Mouse (Mus musculus) heart, adult 8-10 months (tissue): ENCODE measurements at regions not wholly inside any gene's neighbourhood (a gene's known extent, or its start where the extent isn't known, plus 50 kb on each side); places are given as distances from the start of the nearest gene placed in this dataset.

ENCODE experiments used
- DNase-seq: peaks from one replicate; pipeline ENCODE4 v3.0.0; 2022; ENCODE audit warnings: low spot score

GRCm38 (mm10) chr12:49945628-49946220 lies 560.8 kb downstream of the Gm43517 start:
- DNase-seq: no peak

- no peak for DNase-seq
Observed at GRCm38 (mm10) chr12:49946752-49947260, 561.8 kb downstream of the Gm43517 start.

- no peak for DNase-seq
Observed at GRCm38 (mm10) chr12:49950986-49951385, 566.0 kb downstream of the Gm43517 start.

DNA sequence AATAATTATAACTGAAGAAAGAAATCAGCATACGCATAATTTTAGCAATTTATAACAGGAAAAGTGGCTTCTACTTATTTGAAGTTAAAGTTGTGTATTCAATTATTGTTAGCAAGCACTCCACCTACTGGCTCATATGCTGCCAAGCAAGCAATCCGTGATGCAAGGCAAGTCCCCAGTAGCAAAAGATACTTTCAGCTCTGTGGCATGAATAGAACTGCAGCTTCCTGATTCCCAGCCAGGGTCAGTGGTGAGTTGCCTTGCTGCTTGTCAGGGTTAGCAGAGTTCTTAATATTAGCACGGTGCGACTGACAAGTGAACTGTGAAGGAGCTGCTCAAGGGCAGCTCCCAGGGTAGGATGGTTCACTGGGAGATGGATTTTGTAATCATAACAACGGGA lies 566.8 kb downstream of the Gm43517 start:
- DNase-seq: no peak

DNA sequence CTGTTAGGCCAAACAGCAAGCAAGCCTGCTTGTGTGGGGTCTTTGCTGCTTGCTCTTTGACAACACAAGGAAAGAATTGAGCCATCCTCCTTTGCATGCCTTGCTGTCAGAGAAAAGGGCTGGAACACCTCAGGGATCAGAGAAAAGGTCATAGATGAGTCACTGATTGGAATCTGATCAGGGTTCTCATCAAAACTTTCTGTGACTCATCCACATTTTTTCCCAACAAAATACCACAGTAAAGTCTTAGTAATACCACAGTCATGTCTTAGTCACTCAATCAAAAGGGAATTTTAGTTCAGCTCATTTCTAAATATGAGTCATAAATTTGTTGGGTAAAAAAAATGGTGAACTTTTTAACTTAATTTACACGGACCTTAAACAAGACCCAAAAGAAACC lies 583.1 kb downstream of the Gm43517 start:
- no peak for DNase-seq

DNA sequence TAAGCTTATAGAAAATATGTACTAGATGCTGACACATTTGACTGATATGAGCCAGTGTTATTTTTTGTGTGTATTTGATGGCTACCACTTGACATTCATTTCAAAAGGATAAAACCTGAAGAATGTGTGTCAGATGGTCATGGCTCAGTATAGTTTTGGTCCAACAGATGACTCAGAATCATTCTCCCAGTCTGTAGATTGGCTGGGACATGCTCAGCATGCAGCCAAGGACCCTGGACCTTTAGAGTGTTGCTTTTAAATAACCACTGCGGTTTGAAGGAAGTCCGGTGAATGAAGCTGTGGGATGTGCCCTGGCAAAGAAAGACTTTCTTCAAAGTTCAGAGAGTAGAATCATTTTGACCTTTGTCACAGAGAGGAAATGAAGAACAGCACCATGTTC lies 584.6 kb downstream of the Gm43517 start:
- DNase-seq: no peak

DNA sequence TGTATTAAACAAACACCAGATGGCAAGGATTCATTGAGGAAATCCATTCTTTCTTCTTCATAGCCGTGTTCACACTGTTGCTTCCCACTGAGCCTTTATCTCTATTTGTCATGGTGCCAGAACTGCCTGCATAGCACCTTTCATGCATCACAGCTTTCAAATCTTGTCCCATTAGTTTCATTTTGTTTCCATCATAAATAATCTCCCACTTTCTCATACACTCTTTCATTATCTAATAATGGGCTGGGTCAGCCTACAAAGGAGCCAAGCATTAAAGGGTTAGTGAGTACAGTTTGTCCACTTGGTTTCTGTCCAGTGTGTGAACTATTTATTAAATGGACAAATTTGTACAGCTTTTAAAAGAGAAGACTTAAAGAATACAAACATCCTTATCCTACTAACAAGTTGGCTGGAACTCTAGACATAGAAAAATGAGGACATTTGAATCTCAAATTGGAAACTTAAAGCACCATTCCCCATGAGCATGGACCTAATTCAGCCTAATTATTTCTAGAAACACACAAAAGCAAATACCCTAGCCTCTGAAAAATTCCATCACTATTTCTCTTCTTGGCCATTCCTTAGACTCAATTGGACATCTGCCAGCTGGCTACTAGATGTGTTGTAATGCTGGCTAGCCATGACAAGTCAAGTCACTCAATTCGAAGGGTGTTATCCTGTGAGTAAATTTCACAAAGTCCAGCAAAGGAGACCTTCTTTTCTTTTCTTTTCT lies 589.8 kb downstream of the Gm43517 start:
- DNase-seq: peak; percentile 1

GRCm38 (mm10) chr12:49975553-49975952 lies 590.6 kb downstream of the Gm43517 start:
- DNase-seq: no peak

- no peak for DNase-seq
Observed at GRCm38 (mm10) chr12:49992501-49993079, 607.6 kb downstream of the Gm43517 start.

DNA sequence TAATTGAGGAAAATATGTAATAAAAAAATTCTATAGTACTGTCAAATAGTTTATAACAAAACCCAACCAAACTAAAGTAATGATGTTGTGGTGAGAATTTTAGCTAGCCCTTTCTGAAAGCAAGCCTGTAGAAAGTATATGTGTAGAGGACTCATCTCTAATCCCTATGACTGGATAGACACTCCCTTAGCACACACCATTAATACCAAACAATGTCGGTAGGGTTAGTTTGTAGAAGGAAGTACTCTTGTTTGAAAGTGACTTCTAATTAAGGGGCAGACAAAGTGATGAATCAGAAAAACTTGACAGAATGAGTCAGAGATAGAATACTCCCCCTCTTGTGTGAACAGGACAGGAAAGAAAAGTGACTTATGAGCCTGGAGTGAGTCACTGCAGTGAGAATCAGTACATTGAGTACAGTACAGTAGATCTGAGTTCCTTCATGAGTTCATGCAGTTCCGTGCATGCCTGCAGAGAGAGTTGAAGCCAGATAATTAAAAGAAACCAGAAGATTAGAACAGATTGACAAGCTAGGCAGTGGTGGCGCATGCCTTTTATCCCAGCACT lies 610.0 kb downstream of the Prkd1 start:
- no peak for DNase-seq

DNA sequence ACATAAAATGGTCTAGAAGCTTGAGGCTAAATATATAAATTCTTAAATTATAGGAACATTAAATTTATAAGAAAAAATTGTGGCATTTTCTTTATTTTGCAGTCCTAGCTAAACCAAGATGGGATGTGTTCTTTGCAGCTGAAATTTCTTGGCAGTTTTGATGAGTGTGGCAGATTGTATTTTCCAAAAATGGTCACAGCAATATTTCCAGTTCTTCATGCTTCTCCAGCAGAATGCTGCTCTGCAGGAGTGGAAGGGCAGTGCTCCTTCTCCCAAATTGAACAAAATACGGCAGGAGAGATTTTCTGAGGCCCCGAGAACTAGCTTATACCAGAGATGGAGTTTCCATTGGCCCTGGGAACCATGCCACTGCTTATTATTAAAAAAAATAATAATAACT lies 587.6 kb downstream of the Prkd1 start:
- no peak for DNase-seq

DNA sequence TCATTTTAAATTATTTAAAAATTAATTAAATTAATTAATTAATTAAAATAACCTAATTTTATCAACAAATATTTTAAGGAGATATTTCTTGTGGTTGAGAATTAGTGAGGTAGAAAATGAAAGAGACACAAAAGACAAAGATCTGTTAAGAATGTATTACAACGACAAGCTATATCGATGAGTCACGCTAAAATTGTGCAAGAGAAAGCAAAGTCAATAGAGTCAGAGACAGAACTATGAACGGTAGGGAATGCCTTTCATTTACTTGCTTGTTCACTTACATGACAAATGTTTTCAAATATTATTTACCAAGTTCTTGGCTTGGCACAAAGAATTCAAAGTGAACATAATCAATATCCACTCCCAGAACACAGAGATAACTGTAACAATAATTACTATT lies 582.5 kb downstream of the Prkd1 start:
- DNase-seq: no peak

- no peak for DNase-seq
Observed at GRCm38 (mm10) chr12:50071797-50072196, 577.1 kb downstream of the Prkd1 start.

DNA sequence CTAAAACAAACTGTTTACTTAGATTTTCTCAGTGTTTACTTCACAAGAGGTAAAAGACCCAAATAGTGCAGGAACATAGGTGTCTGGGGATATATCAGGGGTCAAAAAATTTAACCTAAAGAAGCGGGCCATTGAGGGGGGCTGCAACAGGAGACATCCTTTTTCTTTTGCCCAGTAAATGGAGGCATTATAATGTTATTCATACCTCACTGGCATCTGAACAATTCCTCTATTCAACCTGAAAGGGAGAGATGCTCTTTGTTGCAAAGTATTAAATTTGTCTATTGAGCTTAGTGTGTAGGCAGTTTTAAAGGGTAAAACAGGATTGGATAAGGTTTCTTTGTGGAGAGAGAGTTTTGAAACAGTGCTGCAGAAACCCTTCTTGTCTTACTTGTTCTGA lies 576.5 kb downstream of the Prkd1 start:
- DNase-seq: no peak

DNA sequence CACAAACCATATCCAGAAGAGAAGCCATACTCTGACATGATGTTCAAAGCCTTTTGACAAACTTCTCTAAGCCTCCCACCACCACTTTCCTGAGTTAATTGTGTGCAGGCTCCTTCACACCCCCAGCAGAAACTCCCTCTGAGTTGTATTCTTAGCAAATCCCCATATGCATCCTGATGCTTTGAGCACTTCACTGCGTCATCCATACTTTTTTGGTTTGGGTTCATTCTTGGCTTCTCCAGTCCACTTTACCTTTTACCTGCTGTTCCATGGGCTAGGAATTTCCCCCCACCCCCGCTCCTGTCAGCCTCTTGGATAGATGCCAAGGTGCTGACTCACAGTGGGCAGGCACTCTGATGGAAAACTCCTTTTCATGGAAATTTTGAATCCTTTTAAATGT lies 575.2 kb downstream of the Prkd1 start:
- no peak for DNase-seq

GRCm38 (mm10) chr12:50081157-50081556 lies 567.7 kb downstream of the Prkd1 start:
- no peak for DNase-seq

GRCm38 (mm10) chr12:50081571-50081970 lies 567.3 kb downstream of the Prkd1 start:
- DNase-seq: no peak

GRCm38 (mm10) chr12:50084517-50084916 lies 564.4 kb downstream of the Prkd1 start:
- no peak for DNase-seq

DNA sequence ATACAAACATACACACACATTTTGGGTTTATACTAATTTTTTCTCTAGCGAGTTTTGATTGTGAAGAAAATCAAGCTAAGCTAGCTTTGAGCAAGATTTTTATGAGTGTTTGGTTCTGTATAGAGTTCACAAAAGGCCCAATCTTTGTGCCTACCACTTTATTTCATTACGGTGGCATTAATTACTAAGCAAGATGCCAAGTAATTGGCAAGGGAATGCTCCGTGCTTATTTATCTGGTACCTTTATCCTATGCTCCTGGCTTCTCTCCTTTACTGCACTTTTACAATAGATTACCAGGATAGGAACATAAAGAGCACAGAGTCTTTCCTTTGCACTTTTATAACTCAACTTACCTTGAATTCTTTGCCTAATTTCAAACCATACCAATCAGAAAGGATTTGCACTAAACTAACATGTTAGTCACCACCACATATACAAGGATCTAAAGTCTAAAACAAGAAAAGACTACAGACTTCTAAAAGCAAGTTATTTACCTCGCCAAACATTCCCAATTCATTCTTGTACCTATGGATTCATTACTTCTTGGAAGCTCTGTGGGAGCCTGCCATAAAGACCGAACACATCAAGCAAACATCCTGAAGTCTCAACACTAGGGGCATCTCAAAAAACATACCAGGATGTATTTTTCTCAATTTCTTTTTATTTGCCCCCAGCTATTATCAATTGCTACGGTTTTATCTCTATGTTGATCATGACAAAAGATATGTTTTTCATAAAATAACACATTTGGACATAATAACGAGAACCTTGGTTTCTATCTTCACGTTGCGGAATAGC lies 537.5 kb downstream of the Prkd1 start:
- DNase-seq: no peak

GRCm38 (mm10) chr12:50112081-50112491 lies 536.8 kb downstream of the Prkd1 start:
- no peak for DNase-seq

DNA sequence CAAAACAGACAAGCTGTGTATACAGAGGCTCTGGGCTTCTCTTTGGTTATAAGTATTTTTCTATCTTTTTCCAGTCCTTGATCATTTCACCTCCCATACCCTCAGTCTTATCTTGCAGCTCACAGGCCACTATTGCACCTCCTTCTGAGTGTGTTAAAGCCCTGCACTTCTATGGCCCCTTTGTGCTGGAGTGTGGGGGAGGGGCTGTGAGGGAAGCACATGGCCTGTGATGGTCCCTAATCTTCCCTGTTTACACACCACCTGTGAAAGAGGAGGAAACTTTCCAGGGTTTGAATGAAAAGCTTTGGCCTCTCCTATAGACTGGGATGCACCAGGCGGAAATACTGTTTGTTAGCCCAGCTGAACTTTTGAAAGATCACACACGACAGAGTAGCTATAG lies 533.0 kb downstream of the Prkd1 start:
- DNase-seq: no peak

- no peak for DNase-seq
Observed at GRCm38 (mm10) chr12:50118346-50118745, 530.6 kb downstream of the Prkd1 start.
